Mouse (Mus musculus): ENCODE data around the gene Polr3gl. TPM values are rescaled to one million over a fixed set of nuclear protein-coding genes. Genes with fewer than 3 reads are reported as not detected.
A peak's percentile ranks its signal among the peaks of the same experiment; 100 is the strongest.
"Not testable (repeated sequence)": the region's sequence is repeated elsewhere in the genome, so short reads cannot be mapped to it uniquely, and the experiment has no call there.

Gene Polr3gl
- total RNA-seq (2015), result 27.0 and 30.4 TPM in 2 replicates
- 50.7 and 59.5 TPM in 2 replicates for total RNA-seq (2017)

- ATAC-seq (replicated peaks; ENCODE audit: poor library complexity), result peak; percentile 92
These were observed at the start of gene Polr3gl for GRCm38 (mm10) chr3:96593790-96594560. TSS of gene Polr3gl (minus strand) at chr3:96594181.

GRCm38 (mm10) chr3:96639219-96639618 is 45.2 kb upstream of the Polr3gl start:
- peak; percentile 70 for ATAC-seq (replicated peaks; ENCODE audit: poor library complexity)

GRCm38 (mm10) chr3:96636448-96636847 is 42.5 kb upstream of the Polr3gl start:
- ATAC-seq (replicated peaks; ENCODE audit: poor library complexity), result no peak

- ATAC-seq (replicated peaks; ENCODE audit: poor library complexity), result no peak
These were observed 41.9 kb upstream of the Polr3gl start for GRCm38 (mm10) chr3:96635906-96636305.

- peak; percentile 86 for ATAC-seq (replicated peaks; ENCODE audit: poor library complexity)
These were observed 41.2 kb upstream of the Polr3gl start, which contains the start of the genes Pex11b and Gm42957 for GRCm38 (mm10) chr3:96634928-96635879. TSS of gene Pex11b (plus strand) at chr3:96635376. TSS of gene Gm42957 (plus strand) at chr3:96635474.

- ATAC-seq (replicated peaks; ENCODE audit: poor library complexity), result no peak
These were observed 40.0 kb upstream of the Polr3gl start for GRCm38 (mm10) chr3:96634015-96634414.

GRCm38 (mm10) chr3:96632058-96632457 is 38.1 kb upstream of the Polr3gl start:
- no peak for ATAC-seq (replicated peaks; ENCODE audit: poor library complexity)

- peak; percentile 97 for ATAC-seq (replicated peaks; ENCODE audit: poor library complexity)
These were observed 36.0 kb upstream of the Polr3gl start, which contains the start of gene Rbm8a for GRCm38 (mm10) chr3:96629729-96630600. TSS of gene Rbm8a (plus strand) at chr3:96629933.

- ATAC-seq (replicated peaks; ENCODE audit: poor library complexity), result no peak
These were observed 29.2 kb upstream of the Polr3gl start for GRCm38 (mm10) chr3:96623201-96623600.

- no peak for ATAC-seq (replicated peaks; ENCODE audit: poor library complexity)
These were observed 24.0 kb upstream of the Polr3gl start for GRCm38 (mm10) chr3:96617941-96618340.

GRCm38 (mm10) chr3:96606618-96607017 is 12.6 kb upstream of the Polr3gl start:
- ATAC-seq (replicated peaks; ENCODE audit: poor library complexity), result no peak

- ATAC-seq (replicated peaks; ENCODE audit: poor library complexity), result not testable (repeated sequence)
These were observed 12.0 kb upstream of the Polr3gl start for GRCm38 (mm10) chr3:96606007-96606406.

- ATAC-seq (replicated peaks; ENCODE audit: poor library complexity), result no peak
These were observed 9.3 kb upstream of the Polr3gl start for GRCm38 (mm10) chr3:96603311-96603710.

- no peak for ATAC-seq (replicated peaks; ENCODE audit: poor library complexity)
These were observed 8.7 kb upstream of the Polr3gl start for GRCm38 (mm10) chr3:96602704-96603084.

GRCm38 (mm10) chr3:96601941-96602703 is 8.1 kb upstream of the Polr3gl start:
- ATAC-seq (replicated peaks; ENCODE audit: poor library complexity), result no peak

- ATAC-seq (replicated peaks; ENCODE audit: poor library complexity), result no peak
These were observed 7.3 kb upstream of the Polr3gl start for GRCm38 (mm10) chr3:96601251-96601787.

- ATAC-seq (replicated peaks; ENCODE audit: poor library complexity), result peak; percentile 97
These were observed 6.8 kb upstream of the Polr3gl start, which contains the start of gene Lix1l for GRCm38 (mm10) chr3:96600639-96601250. TSS of gene Lix1l (plus strand) at chr3:96601149.

- no peak for ATAC-seq (replicated peaks; ENCODE audit: poor library complexity)
These were observed 5.4 kb upstream of the Polr3gl start for GRCm38 (mm10) chr3:96599411-96599810.

GRCm38 (mm10) chr3:96599069-96599393 is 5.0 kb upstream of the Polr3gl start:
- no peak for ATAC-seq (replicated peaks; ENCODE audit: poor library complexity)
